Mouse (Mus musculus) forebrain, embryonic 11.5 days (tissue): ENCODE results near the gene Gpx2. TPM values are rescaled to one million over a fixed set of nuclear protein-coding genes. Genes with fewer than 3 reads are reported as not detected.
A peak's percentile ranks its signal among the peaks of the same experiment; 100 is the strongest.

Experiments used
- ATAC-seq: fragments of 200-750 bp; cut with Nextera tagmentation; replicated peaks from 2 replicates; pipeline ENCODE4 v1.8.0; 2017; ENCODE audit warnings: moderate TSS enrichment; ENCODE audit not compliant: low FRiP score
- DNase-seq: peaks from one replicate; pipeline ENCODE4 v3.0.0-alpha.2; 2017; ENCODE audit warnings: low spot score
- H3K27ac ChIP-seq: fragments of 300-500 bp; sonication (generic); 2 replicates; pipeline ENCODE4 v1.5.1; 2014; ENCODE audit warnings: low read depth, low read length
- H3K27me3 ChIP-seq: fragments of 300-500 bp; sonication (generic); 2 replicates; pipeline ENCODE4 v1.6.1; 2014; ENCODE audit warnings: mild to moderate bottlenecking, low read length, mixed read lengths; ENCODE audit not compliant: control insufficient read depth, insufficient read depth
- H3K36me3 ChIP-seq: fragments of 300-500 bp; sonication (generic); 2 replicates; pipeline ENCODE4 v1.6.1; 2014; ENCODE audit warnings: mild to moderate bottlenecking, low read length, moderate library complexity, mixed read lengths; ENCODE audit not compliant: control insufficient read depth, insufficient read depth
- H3K4me1 ChIP-seq: fragments of 300-500 bp; sonication (generic); replicated peaks from 2 replicates; pipeline ENCODE4 v1.6.1; 2014; ENCODE audit warnings: low read length, mixed read lengths; ENCODE audit not compliant: control insufficient read depth, insufficient read depth
- H3K4me2 ChIP-seq: fragments of 300-500 bp; sonication (generic); 2 replicates; pipeline ENCODE4 v1.6.1; 2014; ENCODE audit warnings: low read depth, mild to moderate bottlenecking, low read length, moderate library complexity, mixed read lengths; ENCODE audit not compliant: severe bottlenecking
- H3K4me3 ChIP-seq: fragments of 300-500 bp; sonication (generic); 2 replicates; pipeline ENCODE4 v1.5.1; 2014; ENCODE audit warnings: low read depth, low read length
- H3K9ac ChIP-seq: fragments of 300-500 bp; sonication (generic); 2 replicates; pipeline ENCODE4 v1.6.1; 2014; ENCODE audit warnings: low read length
- H3K9me3 ChIP-seq: fragments of 300-500 bp; sonication (generic); 2 replicates; pipeline ENCODE4 v1.6.1; 2016; ENCODE audit warnings: low read length, mixed read lengths; ENCODE audit not compliant: control insufficient read depth
- WGBS: fragments of 180-500 bp; shearing (Covaris S2); extraction: QIAGEN DNeasy Blood & Tissue Kit; methylation state at CpG from one replicate; pipeline ENCODE4 v1.1.7; 2014; 5-methylcytosine and 5-hydroxymethylcytosine counted together
- polyA plus RNA-seq: library from polyadenylated mRNA; unstranded; fragments of >200 nt; fragmentation: Nextera tagmentation; extraction: Ambion mirVana; gene quantifications from 2 replicates; pipeline ENCODE4 v1.2.1, GENCODE M21; 2014

Gene Gpx2
- polyA plus RNA-seq, 1 experiment from 2014 or later, result 0.20 TPM

GRCm38 (mm10) chr12:76776898-76777297, 18.5 kb downstream of the Gpx2 start:
- DNase-seq, result no peak
- WGBS, result 93% methylated on average over 5 of the region's 5 CpGs
- no peaks in the 10 kb centered on the region for H3K27me3 ChIP-seq

GRCm38 (mm10) chr12:76775132-76775531, 20.2 kb downstream of the Gpx2 start:
- no peak overlapping the region for H3K9ac ChIP-seq
- WGBS, result 64% methylated on average over 4 of the region's 4 CpGs
- H3K4me1 ChIP-seq, result no peaks in the 10 kb centered on the region
- no peak overlapping the region for H3K4me3 ChIP-seq
- no peaks in the 10 kb centered on the region for H3K36me3 ChIP-seq
- no peaks in the 10 kb centered on the region for H3K27me3 ChIP-seq
- no peak overlapping the region for H3K4me2 ChIP-seq
- H3K27ac ChIP-seq, result no peak overlapping the region
- no peak for DNase-seq
- ATAC-seq, result no peak
- H3K9me3 ChIP-seq, result no peaks in the 10 kb centered on the region

More at GRCm38 (mm10) chr12:76776898-76777297, 18.5 kb downstream of the Gpx2 start:
- Histone ChIP-seq H3K27ac (no peak overlapping the region), H3K4me1 (no peaks in the 10 kb centered on the region), H3K4me3 (no peak overlapping the region), H3K9me3 (no peaks in the 10 kb centered on the region), H3K9ac (no peak overlapping the region), H3K36me3 (no peaks in the 10 kb centered on the region), H3K4me2 (no peak overlapping the region)
- ATAC-seq, result no peak

- Histone ChIP-seq H3K4me1 (no peaks in the 10 kb centered on the region), H3K36me3 (no peaks in the 10 kb centered on the region), H3K9me3 (no peaks in the 10 kb centered on the region), H3K4me3 (no peak overlapping the region), H3K27me3 (no peaks in the 10 kb centered on the region), H3K9ac (no peak overlapping the region), H3K4me2 (no peak overlapping the region), H3K27ac (no peak overlapping the region)
- WGBS, result 80% methylated on average over 3 of the region's 3 CpGs
- no peak for DNase-seq
- ATAC-seq, result no peak
Observed at GRCm38 (mm10) chr12:76774652-76775051, 20.7 kb downstream of the Gpx2 start.

GRCm38 (mm10) chr12:76771540-76771939, 23.8 kb downstream of the Gpx2 start:
- Histone ChIP-seq H3K27ac (no peak overlapping the region), H3K9ac (no peak overlapping the region), H3K9me3 (no peaks in the 10 kb centered on the region), H3K27me3 (no peaks in the 10 kb centered on the region), H3K4me2 (no peak overlapping the region), H3K4me1 (no peaks in the 10 kb centered on the region; the same call in 1 of the 2 replicates), H3K4me3 (no peak overlapping the region), H3K36me3 (no peaks in the 10 kb centered on the region)
- no peak for DNase-seq
- ATAC-seq, result no peak
- 93% methylated on average over 5 of the region's 5 CpGs for WGBS

DNA sequence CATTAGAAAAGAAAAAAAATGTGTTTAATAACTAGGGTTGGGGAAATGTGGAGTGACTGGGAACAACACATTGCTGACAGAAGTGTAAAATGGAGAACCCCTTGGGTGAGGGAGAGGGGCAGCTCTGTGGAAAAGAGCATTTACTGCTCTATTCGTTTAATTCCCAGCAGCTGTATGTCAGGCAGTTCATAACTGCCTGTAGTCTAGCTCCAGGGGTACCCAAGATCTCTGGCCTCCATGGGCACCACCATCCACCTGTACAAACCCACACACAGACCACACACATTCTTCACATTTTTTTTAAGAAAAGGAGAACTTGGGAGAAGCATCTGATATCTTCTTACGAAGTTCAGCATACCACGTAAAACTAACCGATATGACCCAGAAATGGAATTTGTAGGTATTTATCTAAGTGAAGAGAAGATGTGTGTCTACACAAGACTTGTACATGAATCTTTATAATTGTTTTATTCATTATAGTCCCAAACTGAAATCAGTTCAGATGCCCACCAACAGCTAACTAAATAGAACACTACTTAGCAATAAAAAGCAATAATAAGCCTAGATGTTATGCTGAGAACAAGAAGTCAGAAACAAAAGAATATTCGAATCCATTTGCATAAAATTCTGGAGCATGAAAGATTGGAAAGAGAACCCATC, 24.4 kb downstream of the Gpx2 start:
- no peak overlapping the region for H3K9ac ChIP-seq
- H3K27me3 ChIP-seq, result no peaks in the 10 kb centered on the region
- peaks cover under 1% of the 10 kb centered on the region; the same call in 1 of the 2 replicates for H3K4me1 ChIP-seq
- H3K36me3 ChIP-seq, result no peaks in the 10 kb centered on the region
- no peak overlapping the region for H3K4me3 ChIP-seq
- no peaks in the 10 kb centered on the region for H3K9me3 ChIP-seq
- DNase-seq, result no peak
- no peak overlapping the region for H3K4me2 ChIP-seq
- 91% methylated on average over 5 of the region's 5 CpGs for WGBS
- ATAC-seq, result no peak
- no peak overlapping the region for H3K27ac ChIP-seq

DNA sequence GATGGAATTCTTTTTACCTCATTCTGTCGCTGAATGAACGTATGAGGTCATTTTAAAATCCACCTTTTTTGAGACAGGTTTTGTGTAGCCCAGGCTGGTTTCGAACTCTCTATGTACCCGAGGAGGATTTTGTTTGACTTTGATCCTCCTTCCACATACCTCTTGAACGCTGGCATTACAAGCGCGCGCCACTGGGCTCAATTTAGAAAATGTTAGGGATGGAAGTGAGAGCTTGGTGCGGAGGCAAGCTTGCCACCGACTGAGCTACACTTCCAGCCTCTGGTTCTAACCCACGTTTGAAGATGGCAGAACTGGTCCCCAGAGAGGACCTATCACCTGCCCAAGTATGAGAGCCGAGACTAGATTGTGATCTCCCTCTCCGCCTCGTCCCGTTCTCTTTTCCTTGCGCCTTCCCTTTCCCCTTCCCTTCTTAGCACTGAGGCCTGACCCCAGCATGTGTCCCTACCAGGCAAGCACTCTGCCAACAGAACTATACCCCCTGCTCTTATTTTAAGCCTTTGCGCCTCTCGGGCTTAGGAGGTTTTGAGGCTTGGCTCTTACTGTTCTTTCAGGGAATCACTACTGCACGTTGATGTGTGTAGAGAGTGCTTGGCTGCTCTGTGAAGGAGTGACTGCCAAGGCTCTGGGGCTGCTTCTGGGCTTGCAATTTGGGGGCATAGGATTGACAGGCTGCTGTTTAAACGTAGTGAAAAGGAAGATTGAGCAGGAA, 29.3 kb downstream of the Gpx2 start:
- DNase-seq, result peak; percentile 53
- H3K27ac ChIP-seq, result no peak overlapping the region

GRCm38 (mm10) chr12:76765354-76765851, 30.0 kb downstream of the Gpx2 start, which contains the start of the genes Churc1 and Fntb:
Gene Churc1 (plus strand): TSS chr12:76765538.
Gene Fntb (plus strand): TSS chr12:76765589.
- WGBS, result under 1% methylated on average over 31 of the region's 31 CpGs
- no peak within 1 kb of the TSS for H3K27ac ChIP-seq
- H3K9me3 ChIP-seq, result no peaks in the 10 kb centered on the region
- peak; percentile 98 for ATAC-seq
- DNase-seq, result peak; percentile 93
- H3K27me3 ChIP-seq, result no peaks in the 10 kb centered on the region
- H3K9ac ChIP-seq, result peak within 1 kb of the TSS; percentile 59
- H3K4me1 ChIP-seq, result peaks cover 2% of the 10 kb centered on the region; the same call in 1 of the 2 replicates
- H3K4me3 ChIP-seq, result peak within 1 kb of the TSS; percentile 48
- H3K36me3 ChIP-seq, result no peaks in the 10 kb centered on the region
- peak within 1 kb of the TSS; percentile 69 for H3K4me2 ChIP-seq

More for the DNA sequence above, 29.3 kb downstream of the Gpx2 start:
- Histone ChIP-seq H3K9me3 (no peaks in the 10 kb centered on the region), H3K4me1 (peaks cover 2% of the 10 kb centered on the region; the same call in 1 of the 2 replicates), H3K4me3 (peak overlapping the region; percentile 48), H3K9ac (peak overlapping the region; percentile 59), H3K27me3 (no peaks in the 10 kb centered on the region), H3K4me2 (peak overlapping the region; percentile 69), H3K36me3 (no peaks in the 10 kb centered on the region)
- ATAC-seq, result peak; percentile 18; the same call in 1 of the 2 replicates
- WGBS, result 32% methylated on average over 20 of the region's 20 CpGs

DNA sequence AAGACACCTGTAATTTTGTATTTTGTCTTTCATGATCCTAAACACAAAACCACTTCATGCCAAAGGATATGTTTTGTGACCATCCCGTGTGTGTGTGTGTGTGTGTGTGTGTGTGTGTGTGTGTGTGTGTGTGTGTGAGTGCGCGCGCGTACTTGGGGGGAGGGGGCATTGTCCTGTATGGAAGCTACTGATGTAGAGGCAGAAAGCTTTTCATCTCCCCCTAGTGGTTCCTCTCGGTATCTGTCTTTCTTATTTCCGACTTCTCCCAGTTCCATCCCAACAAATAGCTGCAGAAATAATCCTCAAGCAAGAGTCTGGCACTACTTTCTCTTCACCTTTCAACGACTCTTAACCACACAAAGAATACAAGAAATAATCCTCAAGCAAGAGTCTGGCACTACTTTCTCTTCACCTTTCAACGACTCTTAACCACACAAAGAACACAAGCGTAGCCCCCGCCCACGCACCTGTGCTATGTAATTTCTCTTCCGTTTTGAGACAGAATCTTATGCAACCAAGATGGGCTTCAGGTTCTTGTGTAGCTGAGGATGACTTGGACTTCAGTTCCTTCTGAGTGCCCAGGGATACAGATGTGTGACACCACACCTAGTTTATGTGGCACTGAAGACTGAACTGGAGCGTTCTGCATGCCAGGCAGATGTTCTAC, 42.6 kb downstream of the Gpx2 start:
- H3K27ac ChIP-seq, result no peak overlapping the region
- no peak; the same call in 1 of the 2 replicates for ATAC-seq
- DNase-seq, result peak; percentile 67
- no peak overlapping the region for H3K4me3 ChIP-seq
- H3K4me2 ChIP-seq, result no peak overlapping the region
- no peaks in the 10 kb centered on the region for H3K27me3 ChIP-seq
- H3K9me3 ChIP-seq, result no peaks in the 10 kb centered on the region
- no peaks in the 10 kb centered on the region for H3K36me3 ChIP-seq
- H3K4me1 ChIP-seq, result no peaks in the 10 kb centered on the region
- 49% methylated on average over 14 of the region's 14 CpGs for WGBS
- H3K9ac ChIP-seq, result no peak overlapping the region
